In the genomic region with DNA sequence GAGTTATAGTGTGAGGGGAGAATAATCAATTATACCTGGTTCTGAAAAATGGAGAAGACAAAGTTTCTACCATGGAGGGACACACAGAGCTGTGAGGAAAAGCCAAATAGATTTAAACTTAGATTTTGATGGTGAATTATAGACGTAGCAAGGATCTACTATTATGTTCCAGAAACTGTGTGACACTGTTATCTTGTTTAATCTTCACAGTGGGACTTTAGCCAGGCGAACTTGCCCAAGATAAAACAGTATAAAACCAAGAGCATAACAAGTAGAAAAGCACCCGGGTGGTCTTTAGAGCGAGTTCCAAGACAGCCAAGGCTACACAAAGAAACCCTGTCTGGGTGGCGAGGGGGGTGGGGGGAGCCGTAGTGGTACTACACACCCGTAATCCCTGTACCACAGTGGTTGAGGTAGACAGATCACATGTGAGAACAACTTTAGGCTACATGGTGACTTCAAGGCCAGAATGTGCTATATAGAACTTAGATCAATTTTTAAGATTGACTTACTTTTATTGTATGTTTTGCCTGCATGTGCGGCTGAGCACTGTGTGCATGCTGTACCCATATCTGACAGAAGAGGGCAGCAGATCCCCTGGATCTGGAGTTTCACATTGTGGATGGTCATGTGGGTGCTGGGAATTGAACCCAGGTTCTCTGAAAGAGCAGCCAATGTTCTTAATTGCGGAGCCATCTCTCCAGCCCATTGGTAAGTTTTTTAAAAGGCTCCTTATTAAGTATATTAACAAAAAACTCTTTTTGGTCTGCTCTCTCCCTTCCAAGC, we compare ENCODE assay signal across 14 mouse cellular contexts. TPM values are rescaled to one million over a fixed set of nuclear protein-coding genes. Genes with fewer than 3 reads are reported as not detected.
DNase-seq lines count a peak whose midpoint lies in the region; ATAC-seq and TF ChIP-seq lines count a peak whose summit lies in the region.
"Had no signal": no experiment of that assay in that cellular context is flagged by ENCODE, and none has a peak within 500 bp of the region (broad histone marks: within the 10 kb centered on the region; RNA-seq: fewer than 3 reads in every experiment).

No protein-coding gene starts in this region.

- 49% methylated on average over 9 of the region's 9 CpGs for WGBS in forebrain, postnatal 0 days
- WGBS in forebrain, embryonic 12.5 days, result 72% methylated on average over 9 of the region's 9 CpGs
- 79% methylated on average over 9 of the region's 9 CpGs for WGBS in liver, postnatal 0 days (ENCODE audit: insufficient replicate concordance)
- WGBS in liver, embryonic 11.5 days, result 82% methylated on average over 9 of the region's 9 CpGs
- WGBS in small intestine, adult 2 months, result 83% methylated on average over 9 of the region's 9 CpGs

- H3K9ac ChIP-seq in forebrain, postnatal 0 days, result no peak overlapping the region
- no peak overlapping the region for H3K9ac ChIP-seq in forebrain, embryonic 12.5 days
- H3K9ac ChIP-seq in liver, postnatal 0 days (replicated peaks), result no peak overlapping the region
- H3K9ac ChIP-seq in liver, embryonic 11.5 days (ENCODE audit: low read depth, low read length), result no peak overlapping the region
- H3K9ac ChIP-seq: neural tube, embryonic 12.5 days had no signal

- H3K36me3 ChIP-seq in forebrain, postnatal 0 days (ENCODE audit: insufficient read depth), result no peaks in the 10 kb centered on the region
- no peaks in the 10 kb centered on the region for H3K36me3 ChIP-seq in forebrain, embryonic 12.5 days (replicated peaks)
- no peaks in the 10 kb centered on the region for H3K36me3 ChIP-seq in liver, postnatal 0 days (replicated peaks; ENCODE audit: insufficient read depth, low read length)
- no peaks in the 10 kb centered on the region for H3K36me3 ChIP-seq in liver, embryonic 11.5 days (ENCODE audit: control insufficient read depth, insufficient read depth, low read length)
- no peaks in the 10 kb centered on the region for H3K36me3 ChIP-seq in small intestine, adult 2 months (ENCODE audit: control insufficient read depth, insufficient read depth, low read length)
- H3K36me3 ChIP-seq: neural tube, embryonic 12.5 days had no signal

- ATAC-seq in forebrain, postnatal 0 days, result peak; percentile 48; the same call in 1 of the 2 replicates
- ATAC-seq in forebrain, embryonic 12.5 days (ENCODE audit: low FRiP score), result no peak
- no peak for ATAC-seq in liver, postnatal 0 days
- ATAC-seq in liver, embryonic 11.5 days (replicated peaks; ENCODE audit: low FRiP score), result no peak
- ATAC-seq: inflammation-experienced regulatory T-cells, adult 6 months had no signal

- no peak for TF ChIP-seq POLR2A in small intestine, adult 2 months (IDR thresholded peaks at IDR 0.05; ENCODE audit: low read depth, low read length)

- no peaks in the 10 kb centered on the region for H3K27me3 ChIP-seq in forebrain, postnatal 0 days (ENCODE audit: insufficient read depth, low read length)
- no peaks in the 10 kb centered on the region for H3K27me3 ChIP-seq in forebrain, embryonic 12.5 days
- no peaks in the 10 kb centered on the region for H3K27me3 ChIP-seq in liver, postnatal 0 days (ENCODE audit: insufficient read depth, low read length)
- no peaks in the 10 kb centered on the region for H3K27me3 ChIP-seq in liver, embryonic 11.5 days (replicated peaks; ENCODE audit: control insufficient read depth, insufficient read depth, low read length)
- no peaks in the 10 kb centered on the region for H3K27me3 ChIP-seq in small intestine, adult 2 months (ENCODE audit: control insufficient read depth, insufficient read depth, low read length)
- H3K27me3 ChIP-seq: neural tube, embryonic 12.5 days had no signal

- no peaks in the 10 kb centered on the region for H3K9me3 ChIP-seq in forebrain, postnatal 0 days (ENCODE audit: low read length)
- H3K9me3 ChIP-seq in forebrain, embryonic 12.5 days, result no peaks in the 10 kb centered on the region
- H3K9me3 ChIP-seq in liver, postnatal 0 days (ENCODE audit: low read length), result no peaks in the 10 kb centered on the region
- no peaks in the 10 kb centered on the region for H3K9me3 ChIP-seq in liver, embryonic 11.5 days (ENCODE audit: control insufficient read depth, low read length)
- H3K9me3 ChIP-seq: neural tube, embryonic 12.5 days had no signal

- H3K27ac ChIP-seq in forebrain, postnatal 0 days (ENCODE audit: low read depth, low read length), result no peak overlapping the region
- no peak overlapping the region for H3K27ac ChIP-seq in forebrain, embryonic 12.5 days
- H3K27ac ChIP-seq in liver, postnatal 0 days (ENCODE audit: low read depth), result no peak overlapping the region
- H3K27ac ChIP-seq in liver, embryonic 11.5 days (ENCODE audit: low read depth, low read length), result no peak overlapping the region
- H3K27ac ChIP-seq in small intestine, adult 2 months (ENCODE audit: insufficient read depth, low read depth, low read length), result no peak overlapping the region
- H3K27ac ChIP-seq: neural tube, embryonic 12.5 days had no signal

- no peak overlapping the region for H3K4me2 ChIP-seq in forebrain, postnatal 0 days (ENCODE audit: low read depth)
- no peak overlapping the region for H3K4me2 ChIP-seq in forebrain, embryonic 12.5 days
- H3K4me2 ChIP-seq in liver, postnatal 0 days (ENCODE audit: low read depth, low read length), result no peak overlapping the region
- no peak overlapping the region for H3K4me2 ChIP-seq in liver, embryonic 11.5 days
- H3K4me2 ChIP-seq: neural tube, embryonic 12.5 days had no signal

- H3K4me1 ChIP-seq in forebrain, postnatal 0 days (ENCODE audit: insufficient read depth), result no peaks in the 10 kb centered on the region
- no peaks in the 10 kb centered on the region for H3K4me1 ChIP-seq in forebrain, embryonic 12.5 days
- peaks cover 14% of the 10 kb centered on the region for H3K4me1 ChIP-seq in liver, postnatal 0 days (ENCODE audit: insufficient read depth)
- no peaks in the 10 kb centered on the region; the same call in 1 of the 2 replicates for H3K4me1 ChIP-seq in liver, embryonic 11.5 days (replicated peaks; ENCODE audit: control insufficient read depth, insufficient read depth, low read length)
- H3K4me1 ChIP-seq in small intestine, adult 2 months (ENCODE audit: control insufficient read depth, insufficient read depth, insufficient read length, low read length), result no peaks in the 10 kb centered on the region
- H3K4me1 ChIP-seq: neural tube, embryonic 12.5 days had no signal

- TF ChIP-seq EP300 in liver, postnatal 0 days (IDR thresholded peaks at IDR 0.05; ENCODE audit: low read depth), result no peak

- no peak overlapping the region for H3K4me3 ChIP-seq in forebrain, postnatal 0 days (ENCODE audit: low read depth, low read length)
- no peak overlapping the region for H3K4me3 ChIP-seq in forebrain, embryonic 12.5 days (replicated peaks)
- H3K4me3 ChIP-seq in liver, postnatal 0 days (ENCODE audit: low read depth, low read length), result no peak overlapping the region
- no peak overlapping the region for H3K4me3 ChIP-seq in liver, embryonic 11.5 days (ENCODE audit: low read depth, low read length)
- H3K4me3 ChIP-seq in small intestine, adult 2 months (ENCODE audit: low read depth, low read length), result no peak overlapping the region
- H3K4me3 ChIP-seq: erythroblast, embryonic 14.5 days; neural tube, embryonic 12.5 days had no signal

- peak; percentile 35 for TF ChIP-seq CTCF in forebrain, postnatal 0 days (IDR thresholded peaks at IDR 0.05; ENCODE audit: low read depth)
- TF ChIP-seq CTCF in liver, postnatal 0 days (IDR thresholded peaks at IDR 0.05; ENCODE audit: low read depth), result peak; percentile 51
- peak; percentile 14; the same call in 1 of the 2 replicates for TF ChIP-seq CTCF in small intestine, adult 2 months (IDR thresholded peaks at IDR 0.05; ENCODE audit: extremely low read depth, insufficient read length, insufficient replicate concordance, low read depth, low read length)

- DNase-seq in forebrain, postnatal 0 days, result no peak
- no peak for DNase-seq in liver, postnatal 0 days
- DNase-seq in liver, embryonic 11.5 days (ENCODE audit: low spot score), result no peak
- peak; percentile 8 for DNase-seq in thymus, postnatal 14 days
- DNase-seq in thymus, postnatal 10 days (ENCODE audit: low spot score in 2 of 2), result no peak
- no peak for DNase-seq in retina, postnatal 1 day
- DNase-seq: adrenal gland, adult 8-10 months; kidney, postnatal 36 days; thymus, adult 2 months had no signal

RNA-seq across cellular contexts. Expression of gene Tnks2, which starts 32.0 kb away (rescaled TPM):
- total RNA-seq in forebrain, postnatal 0 days (2014; rRNA removed), result 175 and 182 TPM in 2 replicates
- polyA plus RNA-seq in forebrain, postnatal 0 days (2015; fragmentation: Nextera tagmentation; extraction: Ambion mirVana), result 16.8 and 24.3 TPM in 2 replicates
- 76.3 and 78.2 TPM in 2 replicates for polyA plus RNA-seq in forebrain, embryonic 12.5 days (2016; fragmentation: Nextera tagmentation; extraction: Ambion mirVana)
- 9.3 and 9.8 TPM in 2 replicates for polyA plus RNA-seq in liver, postnatal 0 days (2015; fragmentation: Nextera tagmentation; extraction: Ambion mirVana)
- 53.5 and 53.9 TPM in 2 replicates for polyA plus RNA-seq in liver, embryonic 11.5 days (2014; fragmentation: Nextera tagmentation; extraction: Ambion mirVana)
- polyA plus RNA-seq in small intestine, adult 2 months (2012; rRNA removed), result 6.6 and 13.2 TPM in 2 replicates
